Mouse (Mus musculus): ENCODE data around the gene Lrrc20. TPM values are rescaled to one million over a fixed set of nuclear protein-coding genes. Genes with fewer than 3 reads are reported as not detected.

Lrrc20 gene
- polyA plus RNA-seq, 1 experiment from 2014 or later: 5.8 TPM

Other genes with a start within 250 kb of the Lrrc20 start
- gene Adamts14, start 202.4 kb upstream of the Lrrc20 start, polyA plus RNA-seq (2015; fragmentation: Nextera tagmentation; extraction: Ambion mirVana): 0.75 TPM in 2 replicates
- gene Prf1, start 178.0 kb upstream of the Lrrc20 start, polyA plus RNA-seq (2015; fragmentation: Nextera tagmentation; extraction: Ambion mirVana): 0.06 TPM in 1 of 2 replicates, not detected in the other
- 13.2 and 15.0 TPM in 2 replicates for gene Pald1, start 92.3 kb upstream of the Lrrc20 start, polyA plus RNA-seq (2015; fragmentation: Nextera tagmentation; extraction: Ambion mirVana)
- gene Nodal, start 57.8 kb upstream of the Lrrc20 start, polyA plus RNA-seq (2015; fragmentation: Nextera tagmentation; extraction: Ambion mirVana): 0.15 and 0.16 TPM in 2 replicates
- 59.6 and 64.1 TPM in 2 replicates for gene Eif4ebp2, start 23.1 kb upstream of the Lrrc20 start, polyA plus RNA-seq (2015; fragmentation: Nextera tagmentation; extraction: Ambion mirVana)
- 0.05 and 0.16 TPM in 2 replicates for gene Npffr1, start 119.7 kb downstream of the Lrrc20 start, polyA plus RNA-seq (2015; fragmentation: Nextera tagmentation; extraction: Ambion mirVana)
- gene Ppa1, start 172.8 kb downstream of the Lrrc20 start, polyA plus RNA-seq (2015; fragmentation: Nextera tagmentation; extraction: Ambion mirVana): 199 and 233 TPM in 2 replicates
- gene Sar1a, start 204.5 kb downstream of the Lrrc20 start, polyA plus RNA-seq (2015; fragmentation: Nextera tagmentation; extraction: Ambion mirVana): 169 and 178 TPM in 2 replicates
- 21.5 and 27.6 TPM in 2 replicates for gene Tysnd1, start 219.7 kb downstream of the Lrrc20 start, polyA plus RNA-seq (2015; fragmentation: Nextera tagmentation; extraction: Ambion mirVana)
- 21.1 and 22.5 TPM in 2 replicates for gene Aifm2, start 239.5 kb downstream of the Lrrc20 start, polyA plus RNA-seq (2015; fragmentation: Nextera tagmentation; extraction: Ambion mirVana)